Mouse (Mus musculus): ENCODE measurements around the gene Ppm1f.
"Not testable (repeated sequence)": the region's sequence is repeated elsewhere in the genome, so short reads cannot be mapped to it uniquely, and the experiment has no call there.

Gene Ppm1f

DNA sequence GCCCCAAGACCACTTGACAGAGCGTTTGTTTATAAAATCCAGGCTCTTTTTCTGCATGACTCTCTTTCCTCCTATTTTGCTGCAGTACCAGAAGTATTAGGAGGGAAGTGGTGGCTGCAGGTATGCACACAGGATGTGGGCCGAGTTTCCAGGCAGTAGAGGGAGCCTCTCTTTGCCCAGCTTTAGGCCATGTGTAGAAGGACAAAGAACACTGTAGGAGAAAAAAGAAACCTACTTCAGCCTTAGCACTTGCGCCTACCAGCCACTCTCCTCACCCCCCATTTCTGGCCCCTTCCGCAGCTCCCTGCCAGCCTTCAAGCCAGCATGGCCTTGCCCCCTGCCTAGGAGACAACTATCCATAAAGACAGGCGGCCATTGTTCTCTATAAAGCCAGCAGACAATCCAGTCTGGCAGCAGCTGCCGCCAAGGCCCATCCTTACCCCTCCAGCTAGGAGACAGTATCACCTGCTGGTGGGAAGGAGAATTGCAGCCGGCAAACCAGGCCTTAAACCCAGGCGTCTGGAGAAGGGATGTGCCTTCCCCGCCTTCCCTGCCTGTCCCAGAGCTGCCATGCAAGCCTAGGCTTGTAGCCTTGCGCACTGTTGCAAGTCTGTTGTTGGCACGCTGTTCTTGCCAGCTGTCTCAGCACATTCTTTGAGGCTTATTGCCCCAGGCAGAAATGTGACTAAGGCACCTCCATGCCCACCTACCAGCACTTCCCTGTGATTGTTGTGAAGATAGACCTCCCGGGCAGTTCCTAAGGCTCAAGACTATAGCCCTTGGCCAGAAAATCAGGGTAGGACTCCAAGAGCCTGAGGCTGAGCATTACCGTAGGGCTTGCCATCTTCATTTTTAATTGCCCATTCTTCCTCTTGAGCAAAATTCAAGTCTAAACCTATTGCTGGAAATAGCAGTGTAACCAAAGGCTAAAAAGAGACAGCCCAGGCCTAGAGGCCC lies 15.7 kb downstream of the Ppm1f start:
- in situ Hi-C loops (cut with MboI, MseI): no loop called here

DNA sequence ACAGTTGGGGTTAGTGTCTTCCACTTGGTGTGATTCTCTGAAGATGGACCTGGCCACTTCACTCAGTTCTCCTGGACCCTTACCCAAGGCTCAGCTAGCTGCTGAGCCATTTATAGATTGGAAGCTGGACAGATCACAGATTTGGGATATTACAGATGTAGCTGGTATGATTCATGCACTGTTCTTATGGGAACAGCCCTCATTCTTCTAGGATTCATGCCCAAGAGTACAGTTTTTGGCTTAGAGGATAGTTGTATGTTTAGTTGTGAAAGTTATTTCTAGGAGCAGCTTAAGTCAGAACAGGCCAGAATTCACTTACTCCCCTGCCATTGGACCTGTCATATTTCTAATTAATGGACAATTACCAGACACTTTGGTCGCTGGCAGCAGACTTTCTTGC lies 17.2 kb downstream of the Ppm1f start:
- in situ Hi-C loops (cut with MboI, MseI): no loop called here

- in situ Hi-C loops (cut with MboI, MseI): no loop called here
Observed at GRCm38 (mm10) chr16:16918441-16919117, 22.3 kb downstream of the Ppm1f start.

DNA sequence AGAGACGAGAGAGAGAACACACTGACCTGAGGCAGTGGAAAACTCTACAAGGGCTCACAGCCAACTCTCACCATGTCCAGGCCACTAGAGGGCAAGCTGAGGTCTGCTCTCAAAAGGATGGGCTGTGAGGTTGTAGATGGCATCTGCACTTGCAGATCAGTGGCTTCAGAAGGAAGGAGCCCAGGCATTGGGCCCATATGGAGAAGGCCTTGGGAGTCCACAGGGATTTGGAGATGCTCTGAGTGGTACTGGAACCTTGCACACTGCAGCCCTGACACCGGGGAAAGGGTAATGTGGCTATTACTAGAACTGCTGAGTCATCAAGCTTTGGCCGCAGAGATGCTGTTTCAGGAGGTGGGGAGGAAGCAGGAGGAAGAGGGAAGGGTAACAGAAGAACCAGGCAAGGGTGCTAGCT lies 24.8 kb downstream of the Ppm1f start:
- in situ Hi-C loops (cut with MboI, MseI): no loop called here

DNA sequence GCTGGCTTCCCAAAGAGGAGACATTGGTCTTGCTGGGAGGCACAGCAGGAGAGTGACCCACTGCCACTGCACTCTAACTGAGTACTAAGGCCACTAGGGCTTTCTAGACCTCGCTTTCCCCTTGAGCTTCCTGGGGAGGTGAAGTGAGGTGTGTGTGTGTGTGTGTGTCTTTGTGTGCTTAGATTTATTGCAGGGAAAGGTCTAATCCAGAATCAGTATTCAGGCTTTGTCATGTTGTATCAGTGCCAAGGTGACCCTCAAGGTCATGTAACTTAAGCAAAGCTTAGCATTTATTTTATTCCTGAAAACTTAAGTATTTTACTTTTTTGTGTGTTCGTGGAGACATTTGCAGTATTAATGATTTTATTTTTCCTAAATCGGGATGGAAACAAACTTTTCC lies 28.2 kb downstream of the Ppm1f start:
- in situ Hi-C loops (cut with MboI, MseI): no loop called here

GRCm38 (mm10) chr16:16926536-16926935 lies 30.3 kb downstream of the Ppm1f start:
- in situ Hi-C loops (cut with MboI, MseI): no loop called here

DNA sequence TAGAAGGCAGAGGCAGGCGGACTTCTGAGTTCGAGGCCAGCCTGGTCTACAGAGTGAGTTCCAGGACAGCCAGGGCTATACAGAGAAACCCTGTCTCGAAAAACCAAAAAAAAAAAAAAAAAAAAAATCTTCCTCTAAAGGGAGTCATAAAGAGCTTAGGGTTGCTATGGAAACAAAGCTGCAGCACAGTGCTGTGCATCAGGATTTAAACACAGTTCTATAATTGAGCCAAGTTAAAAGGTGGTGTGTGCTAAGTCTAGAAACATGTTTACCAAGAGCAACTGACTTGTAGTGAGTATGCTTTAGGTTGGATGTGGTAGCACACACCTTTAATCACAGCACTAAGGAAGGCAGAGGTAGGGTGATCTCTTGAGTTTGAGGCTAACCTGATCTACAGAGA lies 32.6 kb downstream of the Ppm1f start:
- in situ Hi-C loops (cut with MboI, MseI): not testable (repeated sequence)

GRCm38 (mm10) chr16:16930326-16930725 lies 34.1 kb downstream of the Ppm1f start:
- in situ Hi-C loops (cut with MboI, MseI): no loop called here

DNA sequence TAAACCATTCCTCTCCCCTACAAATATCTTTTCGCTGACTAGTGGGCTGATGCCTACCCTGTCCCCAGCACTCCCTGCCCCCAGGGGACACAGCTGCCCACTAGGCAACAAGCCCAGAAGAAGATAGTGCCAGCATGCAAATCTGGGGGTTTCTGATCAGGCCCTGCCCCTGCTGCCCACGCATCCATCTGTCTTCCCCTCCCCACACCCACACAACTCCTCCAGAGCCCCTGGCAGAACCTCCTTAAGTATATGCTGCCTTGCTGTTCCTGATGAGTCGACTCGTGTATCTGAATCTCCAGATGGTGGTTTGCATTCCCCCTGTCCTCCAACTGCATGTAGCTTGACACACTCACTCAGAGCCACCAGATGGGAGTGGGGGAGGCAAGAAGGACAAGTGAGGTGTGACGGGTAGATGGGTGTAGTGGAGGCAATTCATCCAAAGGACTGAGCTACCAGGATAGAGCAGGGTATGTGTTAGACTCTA lies 34.6 kb downstream of the Ppm1f start:
- in situ Hi-C loops (cut with MboI, MseI): no loop called here

DNA sequence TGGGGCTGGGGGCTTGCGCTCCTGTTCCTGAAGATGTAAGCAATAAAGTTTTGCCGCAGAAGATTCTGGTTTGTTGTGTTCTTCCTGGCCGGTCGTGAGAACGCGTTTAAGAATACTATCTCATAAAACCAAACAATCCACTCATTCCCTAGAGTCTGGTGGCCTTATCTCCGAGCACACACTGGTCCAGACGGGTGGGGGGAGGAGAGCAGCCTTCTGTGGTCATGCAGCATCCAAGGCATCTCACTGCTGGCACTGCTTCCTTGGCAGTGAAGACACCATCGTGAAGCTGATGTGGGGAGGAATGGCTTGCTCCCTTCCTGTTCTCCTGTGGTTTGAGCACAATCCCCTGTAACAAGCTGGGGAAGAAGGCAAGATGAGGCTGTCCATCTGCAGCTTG lies 43.3 kb downstream of the Ppm1f start:
- in situ Hi-C loops (cut with MboI, MseI): no loop called here

- in situ Hi-C loops (cut with MboI, MseI): no loop called here
Observed at GRCm38 (mm10) chr16:16941078-16941477, 44.8 kb downstream of the Ppm1f start.

- in situ Hi-C loops (cut with MboI, MseI): no loop called here
Observed at GRCm38 (mm10) chr16:16958575-16958974, 62.3 kb downstream of the Ppm1f start.

DNA sequence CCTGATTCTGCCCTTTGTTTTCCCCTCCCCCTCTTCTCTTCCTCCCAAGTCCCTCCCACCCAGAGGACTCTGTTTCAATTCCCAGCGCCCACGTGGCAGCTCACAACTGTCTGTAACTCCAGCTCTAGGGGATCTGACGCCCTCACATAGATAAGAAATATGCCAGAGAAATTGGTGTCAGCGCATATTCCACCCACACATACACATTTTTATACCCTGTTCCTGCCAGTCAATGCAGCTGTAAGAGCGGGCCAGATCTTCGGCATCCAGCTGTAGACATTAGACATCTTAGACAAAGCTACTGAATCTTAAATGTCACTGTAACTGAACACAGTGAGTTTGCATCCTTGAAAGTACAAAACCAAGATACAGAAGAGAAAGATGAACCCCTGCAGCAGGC lies 63.6 kb downstream of the Ppm1f start:
- in situ Hi-C loops (cut with MboI, MseI): no loop called here

DNA sequence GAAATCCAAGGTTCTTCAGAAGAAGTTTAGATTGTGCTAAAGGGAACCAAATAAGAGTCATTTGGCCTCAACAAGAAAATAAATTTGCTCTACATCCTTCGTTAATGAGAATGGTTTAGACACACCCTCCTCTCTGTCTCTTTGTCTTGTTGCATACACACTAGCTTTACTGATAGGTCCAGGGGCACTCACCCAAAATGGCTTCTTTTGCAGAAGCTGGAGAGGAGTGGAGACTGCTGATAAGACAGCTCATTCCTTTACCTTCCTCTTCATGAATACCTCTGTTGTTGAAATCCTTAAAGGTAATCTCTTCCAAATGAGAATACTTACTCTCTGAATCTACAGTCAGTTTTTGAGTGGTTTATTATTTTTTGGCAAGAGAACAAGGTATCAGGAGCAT lies 68.9 kb downstream of the Ppm1f start:
- in situ Hi-C loops (cut with MboI, MseI): no loop called here

- in situ Hi-C loops (cut with MboI, MseI): no loop called here
Observed at GRCm38 (mm10) chr16:16966290-16966689, 70.0 kb downstream of the Ppm1f start.
